Mouse (Mus musculus) CH12.LX (cell line): ENCODE results near the gene Abcb8. TPM values are rescaled to one million over a fixed set of nuclear protein-coding genes. Genes with fewer than 3 reads are reported as not detected.

ENCODE experiments used
- DNase-seq: peaks from one replicate; pipeline ENCODE4 v3.0.0-alpha.2; 2013; ENCODE audit errors: extremely low read depth
- H3K27ac ChIP-seq: 2 replicates; pipeline ENCODE4 v1.5.1; 2012; ENCODE audit warnings: low read depth, mild to moderate bottlenecking, control low read depth, moderate library complexity; ENCODE audit not compliant: insufficient read depth
- H3K27me3 ChIP-seq: replicated peaks from 2 replicates; pipeline ENCODE3; 2012; ENCODE audit warnings: inconsistent platforms
- H3K36me3 ChIP-seq, 2 experiments: replicated peaks in 1 of 2; 2 replicates each; pipeline versions ENCODE3 to v1.6.1; 2012; ENCODE audit warnings: inconsistent platforms in 1 of 2, low read length in 1 of 2, mild to moderate bottlenecking in 1 of 2, mixed read lengths in 1 of 2, moderate library complexity in 1 of 2; ENCODE audit not compliant: control insufficient read depth in 1 of 2, insufficient read depth in 1 of 2
- H3K4me1 ChIP-seq, 2 experiments: 2 replicates each; pipeline ENCODE4 v1.6.1; 2012; ENCODE audit warnings: inconsistent platforms in 1 of 2, moderate library complexity in 1 of 2; ENCODE audit not compliant: insufficient read depth in 2 of 2, control insufficient read depth in 1 of 2
- H3K4me2 ChIP-seq: 2 replicates; pipeline ENCODE4 v1.6.1; 2012; ENCODE audit warnings: low read depth, mild to moderate bottlenecking, control low read depth; ENCODE audit not compliant: poor library complexity, insufficient read depth, severe bottlenecking
- H3K4me3 ChIP-seq, 3 experiments: fragments of 150-350 bp in 1 of 3; sonication (generic) in 1 of 3; replicated peaks in 1 of 3; 2 replicates each; pipeline versions ENCODE3 to v1.5.1; 2011 to 2012; ENCODE audit warnings: low read depth in 2 of 3, low read length in 2 of 3, mild to moderate bottlenecking in 2 of 3, moderate library complexity in 2 of 3, control low read depth in 1 of 3, improper control_type of control experiment in 1 of 3, inconsistent platforms in 1 of 3, mixed read lengths in 1 of 3; ENCODE audit not compliant: poor library complexity in 1 of 3
- H3K79me2 ChIP-seq: replicated peaks from 2 replicates; pipeline ENCODE4 v1.6.1; 2012; ENCODE audit warnings: mild to moderate bottlenecking, moderate library complexity; ENCODE audit not compliant: control insufficient read depth, poor library complexity, insufficient read depth, severe bottlenecking; ENCODE audit errors: extremely low read depth
- H3K9ac ChIP-seq: 2 replicates; pipeline ENCODE4 v1.6.1; 2012; ENCODE audit warnings: low read depth, mild to moderate bottlenecking, control low read depth, moderate library complexity; ENCODE audit not compliant: insufficient read depth
- H3K9me3 ChIP-seq: replicated peaks from 2 replicates; pipeline ENCODE3; 2012; ENCODE audit warnings: low read length, inconsistent platforms, mixed read lengths
- BHLHE40 ChIP-seq: IDR thresholded peaks from 2 replicates; pipeline ENCODE4 v1.6.1; 2011; ENCODE audit warnings: mild to moderate bottlenecking, low read depth, low read length, improper control_type of control experiment
- CHD1 ChIP-seq: IDR thresholded peaks from 2 replicates; pipeline ENCODE4 v1.6.1; 2012; ENCODE audit warnings: low read depth, low read length, improper control_type of control experiment, inconsistent platforms
- CTCF ChIP-seq, 2 experiments: IDR thresholded peaks in 1 of 2; conservative IDR thresholded peaks in 1 of 2; 2 replicates each; pipeline ENCODE4 v1.5.1; 2011 to 2012; ENCODE audit warnings: low read depth in 2 of 2, low read length in 2 of 2, improper control_type of control experiment in 1 of 2, inconsistent platforms in 1 of 2, mild to moderate bottlenecking in 1 of 2, moderate library complexity in 1 of 2
- E2F4 ChIP-seq: IDR thresholded peaks from 2 replicates; pipeline ENCODE4 v1.6.1; 2011; ENCODE audit warnings: low read depth, low read length, improper control_type of control experiment; ENCODE audit not compliant: insufficient replicate concordance
- ELF1 ChIP-seq: IDR thresholded peaks from 2 replicates; pipeline ENCODE4 v1.6.1; 2014; ENCODE audit warnings: low read depth, mild to moderate bottlenecking, inconsistent platforms, low read length, improper control_type of control experiment
- EP300 ChIP-seq: IDR thresholded peaks from 2 replicates; pipeline ENCODE4 v1.6.1; 2011; ENCODE audit warnings: low read length, improper control_type of control experiment
- GABPA ChIP-seq: IDR thresholded peaks from 2 replicates; pipeline ENCODE4 v1.6.1; 2012; ENCODE audit warnings: low read depth, low read length, improper control_type of control experiment, inconsistent platforms; ENCODE audit not compliant: insufficient replicate concordance
- HCFC1 ChIP-seq: IDR thresholded peaks from 2 replicates; pipeline ENCODE4 v1.6.1; 2012; ENCODE audit warnings: low read depth, mild to moderate bottlenecking, inconsistent platforms, low read length, improper control_type of control experiment
- IRF4 ChIP-seq: IDR thresholded peaks from 2 replicates; pipeline ENCODE4 v1.6.1; 2014; ENCODE audit warnings: low read depth, mild to moderate bottlenecking, inconsistent platforms, low read length, improper control_type of control experiment
- JUN ChIP-seq: IDR thresholded peaks from 2 replicates; pipeline ENCODE4 v1.6.1; 2011; ENCODE audit warnings: low read depth, mild to moderate bottlenecking, low read length, improper control_type of control experiment, moderate library complexity; ENCODE audit not compliant: insufficient read depth
- JUND ChIP-seq: conservative IDR thresholded peaks from 2 replicates; pipeline ENCODE4 v1.6.1; 2011; ENCODE audit warnings: low read depth, low read length, improper control_type of control experiment
- KAT2A ChIP-seq: IDR thresholded peaks from 2 replicates; pipeline ENCODE4 v1.6.1; 2012; ENCODE audit warnings: low read length, improper control_type of control experiment, inconsistent platforms; ENCODE audit not compliant: insufficient replicate concordance
- MAZ ChIP-seq: IDR thresholded peaks from 2 replicates; pipeline ENCODE4 v1.6.1; 2012; ENCODE audit warnings: low read depth, mild to moderate bottlenecking, inconsistent platforms, low read length, improper control_type of control experiment, moderate library complexity
- MEF2A ChIP-seq: IDR thresholded peaks from 2 replicates; pipeline ENCODE4 v1.6.1; 2014; ENCODE audit warnings: low read depth, mild to moderate bottlenecking, inconsistent platforms, low read length, improper control_type of control experiment, borderline replicate concordance
- MXI1 ChIP-seq: IDR thresholded peaks from 2 replicates; pipeline ENCODE4 v1.6.1; 2011; ENCODE audit warnings: mild to moderate bottlenecking, low read depth, low read length, improper control_type of control experiment
- MYC ChIP-seq: IDR thresholded peaks from 2 replicates; pipeline ENCODE4 v1.6.1; 2011; ENCODE audit warnings: low read depth, mild to moderate bottlenecking, improper control_type of control experiment, low read length
- NELFE ChIP-seq: IDR thresholded peaks from 2 replicates; pipeline ENCODE4 v1.6.1; 2011; ENCODE audit warnings: low read depth, low read length, improper control_type of control experiment
- PAX5 ChIP-seq: IDR thresholded peaks from 2 replicates; pipeline ENCODE4 v1.6.1; 2012; ENCODE audit warnings: low read length, inconsistent platforms, mixed read lengths
- POLR2A ChIP-seq: IDR thresholded peaks from 2 replicates; pipeline ENCODE4 v1.6.1; 2011; ENCODE audit warnings: low read depth, mild to moderate bottlenecking, improper control_type of control experiment, low read length
- POLR2AphosphoS2 ChIP-seq: IDR thresholded peaks from 2 replicates; pipeline ENCODE4 v1.6.1; 2011; ENCODE audit warnings: low read depth, low read length, improper control_type of control experiment
- RAD21 ChIP-seq: IDR thresholded peaks from 2 replicates; pipeline ENCODE4 v1.6.1; 2011; ENCODE audit warnings: low read depth, mild to moderate bottlenecking, low read length, improper control_type of control experiment, moderate library complexity
- RCOR1 ChIP-seq: conservative IDR thresholded peaks from 2 replicates; pipeline ENCODE4 v1.6.1; 2012; ENCODE audit warnings: low read depth, mild to moderate bottlenecking, inconsistent platforms, low read length, improper control_type of control experiment
- SIN3A ChIP-seq: IDR thresholded peaks from 2 replicates; pipeline ENCODE4 v1.6.1; 2012; ENCODE audit warnings: low read length, improper control_type of control experiment, inconsistent platforms
- SMC3 ChIP-seq: IDR thresholded peaks from 2 replicates; pipeline ENCODE4 v1.6.1; 2011; ENCODE audit warnings: low read depth, low read length, improper control_type of control experiment
- TCF12 ChIP-seq: IDR thresholded peaks from 2 replicates; pipeline ENCODE4 v1.6.1; 2014; ENCODE audit warnings: low read depth, mild to moderate bottlenecking, inconsistent platforms, low read length, improper control_type of control experiment
- UBTF ChIP-seq: IDR thresholded peaks from 2 replicates; pipeline ENCODE4 v1.6.1; 2012; ENCODE audit warnings: low read depth, mild to moderate bottlenecking, inconsistent platforms, low read length, improper control_type of control experiment, moderate library complexity
- ZC3H11A ChIP-seq: IDR thresholded peaks from 2 replicates; pipeline ENCODE4 v1.6.1; 2012; ENCODE audit warnings: low read depth, mild to moderate bottlenecking, inconsistent platforms, low read length, improper control_type of control experiment
- ZKSCAN1 ChIP-seq: IDR thresholded peaks from 2 replicates; pipeline ENCODE4 v1.6.1; 2012; ENCODE audit warnings: low read depth, inconsistent platforms, low read length, improper control_type of control experiment, borderline replicate concordance
- ZMIZ1 ChIP-seq: IDR thresholded peaks from 2 replicates; pipeline ENCODE4 v1.6.1; 2012; ENCODE audit warnings: low read depth, mild to moderate bottlenecking, inconsistent platforms, low read length, improper control_type of control experiment
- ZNF384 ChIP-seq: IDR thresholded peaks from 2 replicates; pipeline ENCODE4 v1.6.1; 2012; ENCODE audit warnings: low read depth, low read length, improper control_type of control experiment, inconsistent platforms
- dilution Hi-C: fragments of 300-500 bp; cut with MboI; formaldehyde crosslinking; loops from 2 replicates; pipeline ENCODE4 v1.14.3; 2020; ENCODE audit warnings: low sequenced_read_pairs; ENCODE audit not compliant: extremely low pct_unique_long_range_greater_than_20kb, extremely low pct_ligation_motif_present
- in situ Hi-C: fragments of 300-500 bp; cut with MboI; formaldehyde crosslinking; loops from 3 replicates; pipeline ENCODE4 v1.14.3; 2019; ENCODE audit warnings: low sequenced_read_pairs, low pct_ligation_motif_present, low pct_unique_long_range_greater_than_20kb, mixed read lengths
- polyA plus RNA-seq: library from polyadenylated mRNA; unstranded; fragments of >175 nt; gene quantifications from 2 replicates; pipeline ENCODE4 v1.2.1, GENCODE M21; 2012; ENCODE audit warnings: low read depth; ENCODE audit not compliant: insufficient read length
- total RNA-seq, 2 experiments: library from RNA; depleted of rRNA; stranded (reverse); fragments of 300-350 nt in 1 of 2; fragments of >200 nt in 1 of 2; gene quantifications; 2 replicates each; pipeline ENCODE4 v1.2.3; 2012 to 2014

Abcb8 gene
- total and polyA plus RNA-seq, 3 experiments, result 31.0 to 58.7 (median 45.4) TPM

DNA sequence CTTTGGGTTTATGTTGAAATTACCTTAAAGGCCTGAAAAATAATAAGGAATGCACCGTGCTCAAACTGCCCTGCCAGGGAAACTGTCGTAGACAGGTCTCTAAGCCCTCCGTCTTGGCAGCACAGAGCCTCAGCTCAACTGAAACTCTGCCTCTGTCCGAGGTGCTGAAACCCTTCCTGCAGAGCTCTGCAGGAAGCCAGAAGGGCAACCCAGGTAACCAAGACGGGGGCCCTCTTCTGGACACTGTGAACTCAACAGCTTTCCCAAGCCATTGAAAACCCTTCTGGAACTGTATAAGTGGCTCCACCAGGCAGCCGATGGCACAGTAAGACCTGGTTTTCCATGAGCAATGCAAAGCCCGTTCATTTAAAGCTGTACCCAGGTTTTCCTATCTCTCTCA lies 36.0 kb upstream of the Abcb8 start (continued):
- TF ChIP-seq HCFC1 (no peak), RAD21 (peak; percentile 41), MYC (no peak), POLR2A (no peak), SIN3A (peak; percentile 83), IRF4 (peak; percentile 64)

DNA sequence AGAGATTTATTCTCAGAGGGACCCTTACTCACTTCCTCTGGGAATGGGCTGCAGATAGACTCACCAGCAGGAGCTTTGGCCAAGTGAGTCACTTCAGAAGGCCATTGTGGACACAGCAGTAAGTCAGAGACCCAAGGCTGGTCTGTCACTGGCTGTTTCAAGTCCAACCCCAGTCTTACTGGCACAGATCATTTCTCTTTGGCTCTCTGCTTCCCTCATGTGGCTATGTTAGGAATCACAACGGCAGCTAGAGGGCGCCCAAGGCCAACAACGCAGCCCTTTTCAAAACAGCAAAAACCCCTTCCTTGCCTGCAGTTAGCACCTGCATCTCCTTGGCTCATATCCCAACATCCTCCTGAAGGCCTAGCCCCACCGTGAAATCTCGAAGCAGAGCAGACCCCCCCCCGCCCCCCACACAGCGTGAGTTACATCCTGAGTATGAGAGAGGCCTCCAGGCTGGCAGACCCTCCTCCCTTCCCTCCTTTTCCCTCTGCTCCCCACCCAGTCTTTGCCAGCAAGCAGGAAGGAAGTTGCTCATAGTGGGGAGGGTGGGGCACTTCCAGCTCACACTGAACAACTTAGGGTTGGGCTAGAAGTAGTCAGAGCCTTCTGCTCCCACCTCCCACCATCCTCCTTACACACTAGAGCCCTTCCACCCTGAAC lies 32.5 kb upstream of the Abcb8 start:
- dilution Hi-C loops, result no loop called here
- H3K4me2 ChIP-seq, result no peak overlapping the region
- no peaks in the 10 kb centered on the region for H3K36me3 ChIP-seq
- TF ChIP-seq POLR2A, result no peak
- peak; percentile 71 to 100 for TF ChIP-seq CTCF (conservative IDR thresholded peaks at IDR 0.05 in 1 of 2, IDR thresholded peaks at IDR 0.05 in 1 of 2; ENCODE audit: low read depth in 2 of 2, low read length in 2 of 2)
- TF ChIP-seq UBTF, result no peak
- TF ChIP-seq ZNF384, result no peak
- peak; percentile 59; the same call in 1 of the 2 replicates for TF ChIP-seq SIN3A
- TF ChIP-seq MAZ, result peak; percentile 49; the same call in 1 of the 2 replicates
- TF ChIP-seq ELF1, result peak; percentile 46; the same call in 1 of the 2 replicates
- peak; percentile 21; the same call in 1 of the 2 replicates for TF ChIP-seq HCFC1
- 0 out of 2 replicates have a peak, but pooled peaks have one; percentile 20 for TF ChIP-seq MYC
- no peak for TF ChIP-seq CHD1
- no peak for TF ChIP-seq KAT2A
- TF ChIP-seq E2F4, result no peak
- TF ChIP-seq GABPA, result no peak
- TF ChIP-seq POLR2AphosphoS2, result no peak
- TF ChIP-seq ZC3H11A, result peak; percentile 75
- TF ChIP-seq MEF2A, result peak; percentile 49; the same call in 1 of the 2 replicates
- TF ChIP-seq EP300, result no peak
- no peak for TF ChIP-seq RCOR1
- TF ChIP-seq MXI1, result peak; percentile 46; the same call in 1 of the 2 replicates
- no peak for TF ChIP-seq BHLHE40
- peak; percentile 88; the same call in 1 of the 2 replicates for TF ChIP-seq NELFE
- TF ChIP-seq ZKSCAN1, result no peak
- no peak for TF ChIP-seq ZMIZ1
- TF ChIP-seq PAX5, result no peak
- no peak for TF ChIP-seq JUND
- peak; percentile 42; the same call in 1 of the 2 replicates for TF ChIP-seq TCF12
- TF ChIP-seq IRF4, result peak; percentile 49; the same call in 1 of the 2 replicates
- no peak for TF ChIP-seq JUN
- peak; percentile 94 for TF ChIP-seq RAD21
- TF ChIP-seq SMC3, result peak; percentile 94
- TF ChIP-seq, all 38 proteins: peak for 14
- DNase-seq, result peak; percentile 86
- Histone ChIP-seq H3K79me2 (no peaks in the 10 kb centered on the region), H3K9ac (no peak overlapping the region), H3K27ac (no peak overlapping the region), H3K4me3 (no peak overlapping the region), H3K27me3 (peaks cover 63% of the 10 kb centered on the region), H3K9me3 (peaks cover 5% of the 10 kb centered on the region), H3K4me1 (peaks cover 0 to 10% of the 10 kb centered on the region in 2 experiments; a peak in 2 of 4 replicates)
- in situ Hi-C loops, result loop anchor here (10.0 kb wide), 1 partner anchor 96 kb away; no protein-coding TSS in a partner anchor
